Mouse (Mus musculus): ENCODE data around the gene Olfr1443. TPM values are rescaled to one million over a fixed set of nuclear protein-coding genes. Genes with fewer than 3 reads are reported as not detected.

Gene Olfr1443
- not detected in 4 replicates for total RNA-seq (2023)

GRCm38 (mm10) chr19:12677812-12678211 lies at the start of gene Olfr1443:
Olfr1443 (plus strand) TSS chr19:12678112.

GRCm38 (mm10) chr19:12633176-12633575 lies 44.7 kb upstream of the Olfr1443 start, which contains the start of gene Glyat:
Glyat (plus strand) TSS chr19:12633308.

GRCm38 (mm10) chr19:12670139-12670538 lies 7.8 kb upstream of the Olfr1443 start, which contains the start of gene Olfr1442:
Olfr1442 (plus strand) TSS chr19:12670439.

GRCm38 (mm10) chr19:12695590-12695989 lies 17.7 kb downstream of the Olfr1443 start, which contains the start of gene Keg1:
Keg1 (plus strand) TSS chr19:12695786.

Other genes with a start within 250 kb of the Olfr1443 start
- gene Mpeg1, start 217.3 kb upstream of the Olfr1443 start, total RNA-seq (2023): 30.5 to 39.8 TPM (median 35.5 TPM) in 4 replicates
- gene Dtx4, start 176.7 kb upstream of the Olfr1443 start, total RNA-seq (2023): 7.6 to 8.7 TPM (median 8.2 TPM) in 4 replicates
- 119 to 133 TPM (median 130 TPM) in 4 replicates for gene Fam111a, start 132.4 kb upstream of the Olfr1443 start, total RNA-seq (2023)
- gene Gm4952, start 78.1 kb upstream of the Olfr1443 start, total RNA-seq (2023): 0.25 TPM in 1 of 4 replicates, not detected in the others
- gene Glyat, start 44.8 kb upstream of the Olfr1443 start, total RNA-seq (2023): not detected in 4 replicates
- not detected in 4 replicates for gene Olfr1442, start 7.7 kb upstream of the Olfr1443 start, total RNA-seq (2023)
- not detected in 4 replicates for gene Keg1, start 17.7 kb downstream of the Olfr1443 start, total RNA-seq (2023)
- gene Cntf, start 87.5 kb downstream of the Olfr1443 start, total RNA-seq (2023): 3.8 to 4.3 TPM (median 4.0 TPM) in 4 replicates
- gene Zfp91, start 118.0 kb downstream of the Olfr1443 start, total RNA-seq (2023): 87.5 to 91.2 TPM (median 89.4 TPM) in 4 replicates
- gene Lpxn, start 118.1 kb downstream of the Olfr1443 start, total RNA-seq (2023): 67.4 to 83.0 TPM (median 75.6 TPM) in 4 replicates
- gene Gm5244, start 168.6 kb downstream of the Olfr1443 start, total RNA-seq (2023): 4.7 to 8.5 TPM (median 5.0 TPM) in 4 replicates
- gene Olfr1444, start 179.2 kb downstream of the Olfr1443 start, total RNA-seq (2023): 1.0 to 1.8 TPM (median 1.3 TPM) in 4 replicates
- gene Olfr1445, start 205.7 kb downstream of the Olfr1443 start, total RNA-seq (2023): not detected in 4 replicates
- not detected in 4 replicates for gene Olfr1446, start 215.4 kb downstream of the Olfr1443 start, total RNA-seq (2023)
- gene Olfr1447, start 225.6 kb downstream of the Olfr1443 start, total RNA-seq (2023): not detected in 4 replicates
- not detected in 4 replicates for gene Olfr1448, start 246.3 kb downstream of the Olfr1443 start, total RNA-seq (2023)

All from B cell, adult 62 days (primary cell).